Mouse (Mus musculus) ovary, postnatal 14 days (tissue): Measurements from ENCODE around the gene Grik3.

ENCODE experiments used
- DNase-seq: peaks from one replicate; pipeline ENCODE4 v3.0.0; 2022; ENCODE audit warnings: low spot score

Grik3 gene

DNA sequence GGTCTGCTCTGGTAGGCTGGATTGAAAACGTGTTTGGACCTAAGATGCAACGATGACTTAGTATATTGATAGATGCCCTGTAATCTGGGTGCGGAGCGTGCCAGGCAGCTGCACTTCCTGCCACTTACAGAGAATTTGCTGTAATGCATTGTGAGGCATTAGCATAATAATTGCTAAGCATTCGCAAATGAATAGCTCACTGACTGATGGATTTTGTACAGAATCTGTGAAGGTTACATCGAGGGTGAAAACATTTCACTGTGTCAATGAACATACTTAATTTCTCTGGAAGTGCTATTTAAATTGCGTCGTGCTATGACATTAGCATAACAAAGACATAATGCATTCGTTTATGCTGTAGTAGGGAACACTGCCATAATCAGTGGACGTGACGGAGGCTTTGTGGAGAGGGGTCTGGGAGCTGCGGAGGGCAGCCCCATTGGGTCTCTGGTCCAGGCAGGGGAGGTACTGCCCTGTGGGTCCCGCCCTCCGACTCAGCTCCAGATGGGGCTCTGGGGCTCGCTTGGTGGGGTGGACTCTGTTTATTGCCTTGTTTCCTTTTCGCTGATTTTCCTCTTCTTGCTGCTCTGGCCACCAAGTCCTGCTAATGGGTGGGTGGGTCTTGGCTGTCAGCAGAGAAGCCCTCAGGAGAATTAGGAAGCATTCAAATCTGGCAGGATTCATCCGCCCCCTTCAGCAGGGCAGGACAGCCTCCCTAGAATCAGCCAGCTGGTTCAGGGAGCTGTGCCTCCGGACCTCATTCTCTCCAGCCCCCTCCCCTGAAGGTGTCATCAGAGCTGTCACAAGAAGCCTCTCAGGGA is 54.7 kb downstream of the Grik3 start:
- no peak for DNase-seq

DNA sequence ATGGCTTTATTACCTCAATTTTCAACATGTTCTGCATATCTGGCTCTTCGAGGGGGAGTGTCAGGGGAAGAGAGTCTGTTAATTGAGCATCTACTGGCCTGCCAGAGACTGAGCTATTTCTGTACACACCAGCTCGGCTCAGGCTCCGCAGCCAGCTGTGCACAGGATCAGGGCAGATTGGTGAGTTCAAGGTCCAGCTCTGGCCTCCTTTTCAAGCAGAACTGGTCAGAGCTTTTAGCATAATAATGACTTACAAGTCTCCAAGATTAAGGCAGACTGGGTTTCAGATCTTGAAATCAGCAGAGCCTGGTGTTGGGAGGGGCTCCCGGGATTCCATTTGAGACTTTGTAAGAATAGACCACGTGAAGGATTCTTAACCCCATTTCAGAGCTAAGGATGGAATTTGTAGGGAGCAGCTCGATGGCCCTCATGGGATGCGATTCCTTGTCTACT is 55.3 kb downstream of the Grik3 start:
- DNase-seq = no peak

DNA sequence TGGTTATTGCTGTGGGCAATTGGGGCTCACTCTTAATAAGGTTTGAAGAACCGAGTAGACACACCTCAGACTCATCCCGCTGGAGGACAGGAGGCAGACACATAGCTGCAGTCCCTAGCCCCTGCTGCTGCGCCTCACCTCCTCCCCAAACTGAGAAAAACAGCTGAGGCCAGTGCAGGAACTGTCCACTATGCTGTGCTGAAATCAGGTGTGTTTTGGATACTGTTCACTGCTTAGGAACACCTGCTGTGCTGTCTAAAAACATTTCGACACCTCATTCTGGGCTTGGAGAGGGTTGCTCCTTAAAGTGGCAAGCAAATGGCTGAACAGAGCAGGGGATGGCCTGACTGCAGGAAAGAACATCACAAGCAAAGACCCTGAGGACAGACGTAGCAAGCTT is 57.7 kb downstream of the Grik3 start:
- no peak for DNase-seq

DNA sequence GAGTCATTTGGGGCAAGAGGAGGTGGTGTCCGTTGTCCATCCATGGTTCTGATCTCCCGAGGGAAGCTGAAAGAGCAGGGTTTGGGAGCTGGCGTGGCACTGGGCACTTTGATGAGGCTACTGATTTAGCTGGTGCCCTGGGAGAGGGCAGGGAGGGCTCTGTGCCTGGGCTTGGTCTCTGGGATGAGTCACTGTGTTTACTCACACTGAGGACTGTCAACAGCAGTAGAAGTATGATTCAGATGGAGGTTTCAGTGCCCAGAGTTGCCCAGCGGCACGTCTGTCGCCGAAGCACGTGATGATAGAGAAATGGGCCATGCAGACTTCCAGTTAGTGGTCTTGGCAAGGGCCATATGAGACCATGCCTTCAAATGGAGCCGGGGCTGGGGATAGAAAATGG is 63.3 kb downstream of the Grik3 start:
- DNase-seq = no peak

DNA sequence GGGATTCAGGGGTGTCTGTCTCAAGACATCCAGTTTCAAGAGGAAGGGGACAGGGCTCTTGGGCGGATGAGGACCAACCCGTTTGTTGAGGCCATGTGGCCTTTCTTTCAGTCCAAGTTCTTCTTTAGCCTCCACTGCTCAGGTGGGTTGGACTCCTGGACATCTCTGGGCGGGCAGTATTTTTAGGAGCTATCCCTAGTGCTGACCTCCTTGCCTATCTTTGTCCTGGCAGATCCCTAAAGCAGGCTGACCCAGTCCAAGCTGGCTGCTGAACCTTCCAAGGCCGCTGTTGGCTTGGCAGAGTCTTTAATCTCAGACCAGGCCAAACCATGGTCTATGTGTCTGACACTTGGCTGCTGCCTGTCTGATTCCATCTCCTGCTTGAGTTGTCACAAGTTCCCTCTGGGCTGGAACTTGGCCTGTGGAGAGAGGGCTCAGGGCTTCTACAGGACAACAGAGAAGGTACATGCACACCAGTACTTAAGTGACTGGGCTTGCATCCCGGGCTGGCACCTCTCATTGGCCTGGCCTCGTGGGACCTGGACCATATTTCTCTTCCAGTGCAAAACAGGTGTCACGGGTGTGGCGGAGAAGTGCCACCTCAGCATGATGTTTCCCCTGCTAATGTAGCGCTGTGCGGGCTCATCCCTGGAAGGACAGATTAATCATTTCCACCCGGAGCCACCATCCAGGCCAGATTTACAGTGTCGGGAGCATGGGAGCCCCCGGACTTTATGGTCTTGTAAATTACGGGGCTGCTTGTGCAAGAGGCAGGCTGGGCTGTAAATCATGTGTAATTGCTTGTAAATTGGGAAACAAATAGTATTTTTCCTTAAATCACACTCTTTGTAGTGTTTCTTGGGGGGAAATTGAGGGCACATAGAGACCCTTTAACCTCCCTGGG is 66.2 kb downstream of the Grik3 start:
- DNase-seq = no peak

DNA sequence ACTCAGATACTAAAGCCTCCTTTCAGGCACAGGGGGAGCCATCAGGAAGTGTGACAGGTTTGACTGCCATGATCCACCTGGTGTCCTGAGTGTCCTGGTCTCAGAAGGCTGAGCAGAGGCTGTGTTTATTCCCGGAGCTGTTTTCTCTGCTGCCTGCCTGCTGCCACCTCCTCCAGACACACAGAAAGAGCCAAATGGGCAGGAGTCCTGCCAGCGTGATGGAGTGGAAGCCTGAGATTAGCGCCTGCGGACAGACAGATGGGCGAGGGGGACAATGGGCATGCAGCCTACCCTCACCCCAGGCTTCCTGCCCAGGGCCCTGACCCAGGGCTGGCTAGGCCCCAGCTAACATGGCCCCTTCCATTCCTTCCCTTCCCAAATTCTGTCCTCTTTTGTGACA is 69.1 kb downstream of the Grik3 start:
- DNase-seq = no peak

DNA sequence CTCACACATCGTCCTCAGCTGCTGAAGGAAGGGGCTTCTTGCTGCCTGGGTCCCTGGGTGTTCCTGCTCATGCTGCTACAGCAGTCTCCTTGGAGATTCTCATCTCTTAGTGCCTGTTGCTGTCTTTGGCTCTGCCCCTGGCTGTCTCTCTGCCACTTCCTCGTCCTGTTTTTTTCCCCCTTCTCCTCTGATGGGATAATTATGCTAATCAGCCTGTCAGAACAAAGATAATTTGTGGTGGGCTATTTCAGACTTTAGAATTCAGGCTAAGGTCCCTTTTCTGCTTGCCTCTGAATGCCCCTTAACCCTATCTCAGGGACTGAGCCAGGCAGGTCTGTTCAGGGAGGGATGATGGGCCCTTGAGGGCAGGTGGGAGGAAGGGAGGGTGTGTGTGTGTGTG is 70.3 kb downstream of the Grik3 start:
- DNase-seq = no peak

DNA sequence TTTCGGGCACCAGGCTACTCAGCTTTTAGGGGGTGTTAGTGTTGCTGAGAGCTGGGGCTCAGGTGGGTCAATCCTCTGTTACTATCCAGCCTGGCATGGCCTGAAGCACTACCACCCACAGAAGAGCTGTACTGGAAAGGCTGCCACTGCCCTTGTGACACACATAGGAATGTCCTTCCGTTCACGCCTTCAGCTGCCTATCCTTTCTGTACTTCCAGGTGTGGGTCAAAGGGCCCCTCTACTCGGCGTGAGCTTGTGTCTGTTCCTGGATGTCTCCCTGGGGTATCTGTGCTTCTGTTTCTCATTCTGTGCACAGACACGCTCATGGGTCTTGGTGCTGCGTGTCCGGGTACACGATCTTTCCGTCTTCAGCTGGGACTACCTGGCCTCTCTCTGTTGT is 73.1 kb downstream of the Grik3 start:
- no peak for DNase-seq

DNA sequence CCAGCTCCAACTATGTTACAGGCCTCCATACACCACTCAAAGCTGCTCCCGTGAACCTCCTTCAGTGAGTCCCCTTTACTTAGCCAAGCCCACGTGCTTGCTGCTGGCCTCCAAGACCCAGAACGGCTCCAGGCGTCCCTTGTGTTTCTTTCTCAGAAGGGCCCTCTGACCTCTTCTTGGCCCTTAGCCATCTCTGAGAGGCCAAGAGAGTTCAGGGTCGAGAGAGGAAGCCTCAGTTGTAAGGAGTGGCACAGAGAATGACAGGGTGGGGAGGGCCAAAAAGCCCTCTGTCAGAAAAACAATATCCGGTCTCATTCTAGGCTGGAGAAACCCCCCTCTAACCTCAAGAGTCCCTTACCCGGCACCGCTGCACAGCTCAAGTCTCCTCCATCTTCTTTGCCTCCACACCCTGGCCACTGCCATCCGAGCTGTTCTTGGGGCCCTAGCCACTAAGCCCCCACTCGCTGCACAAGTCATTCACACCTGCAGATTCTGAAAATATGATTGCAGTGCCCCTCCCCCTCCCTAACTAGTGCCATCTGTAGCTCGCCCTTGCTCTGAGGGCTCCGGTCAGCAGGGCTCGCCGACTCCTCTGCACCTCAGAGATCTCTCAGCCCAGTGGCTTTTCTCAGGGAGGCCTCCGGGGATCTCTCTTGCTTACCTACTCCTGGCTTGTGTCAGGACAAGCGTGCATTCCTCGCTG is 73.7 kb downstream of the Grik3 start:
- no peak for DNase-seq

DNA sequence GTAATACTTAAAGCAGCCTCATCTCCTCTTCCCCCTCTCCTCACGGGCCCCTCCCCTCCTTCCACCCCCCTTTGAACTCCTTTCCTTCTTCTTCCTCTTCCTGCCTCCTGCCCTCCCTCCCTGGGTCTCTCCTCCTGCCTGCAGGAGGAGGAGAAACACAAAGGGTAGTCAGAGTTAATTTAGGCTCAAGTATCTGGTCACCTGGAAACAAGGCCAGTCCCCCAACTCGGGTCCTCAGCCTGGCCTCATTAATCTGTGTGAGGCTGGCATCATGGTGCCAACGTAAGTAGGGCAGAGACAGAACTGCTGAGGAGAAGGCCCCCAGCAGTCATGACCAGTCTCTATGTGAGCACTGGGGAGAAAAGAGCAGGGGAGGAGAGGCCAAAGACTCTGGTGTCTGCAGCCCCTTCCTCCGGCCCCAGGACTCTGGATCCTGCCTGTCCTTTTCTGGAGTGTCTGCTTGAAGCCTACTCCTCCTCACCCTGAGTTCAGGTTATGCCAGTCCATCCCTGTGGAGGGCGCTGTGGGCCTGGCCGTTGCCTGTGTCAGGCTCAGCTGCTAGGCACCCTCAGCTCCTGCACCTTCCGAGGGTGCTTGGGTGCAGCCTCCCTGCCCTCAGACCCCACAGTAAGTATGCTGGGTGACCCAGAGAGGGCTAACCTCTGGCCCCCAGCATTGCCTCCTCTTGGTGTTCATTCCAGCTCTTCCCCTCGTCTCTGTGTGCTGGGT is 75.4 kb downstream of the Grik3 start:
- DNase-seq = no peak

DNA sequence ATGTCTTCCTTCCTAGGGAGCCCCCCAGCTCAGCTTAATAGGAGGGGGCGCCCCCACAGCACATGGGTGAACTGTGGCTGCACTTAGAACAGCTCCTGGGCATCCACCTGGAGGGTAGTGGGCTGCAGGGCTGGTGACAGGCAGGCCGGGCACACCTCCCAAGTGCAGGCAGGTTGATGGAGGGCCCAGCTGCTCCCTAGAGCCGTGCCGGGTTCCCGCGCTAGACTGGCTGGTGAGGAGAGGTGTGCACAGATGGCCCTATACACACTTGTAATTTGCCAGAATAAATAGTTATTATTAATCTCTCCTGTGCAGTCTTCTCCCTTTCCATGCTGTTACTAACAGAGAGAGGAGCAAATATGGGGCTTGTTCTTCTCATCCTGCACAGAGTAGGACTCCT is 77.7 kb downstream of the Grik3 start:
- DNase-seq = no peak

DNA sequence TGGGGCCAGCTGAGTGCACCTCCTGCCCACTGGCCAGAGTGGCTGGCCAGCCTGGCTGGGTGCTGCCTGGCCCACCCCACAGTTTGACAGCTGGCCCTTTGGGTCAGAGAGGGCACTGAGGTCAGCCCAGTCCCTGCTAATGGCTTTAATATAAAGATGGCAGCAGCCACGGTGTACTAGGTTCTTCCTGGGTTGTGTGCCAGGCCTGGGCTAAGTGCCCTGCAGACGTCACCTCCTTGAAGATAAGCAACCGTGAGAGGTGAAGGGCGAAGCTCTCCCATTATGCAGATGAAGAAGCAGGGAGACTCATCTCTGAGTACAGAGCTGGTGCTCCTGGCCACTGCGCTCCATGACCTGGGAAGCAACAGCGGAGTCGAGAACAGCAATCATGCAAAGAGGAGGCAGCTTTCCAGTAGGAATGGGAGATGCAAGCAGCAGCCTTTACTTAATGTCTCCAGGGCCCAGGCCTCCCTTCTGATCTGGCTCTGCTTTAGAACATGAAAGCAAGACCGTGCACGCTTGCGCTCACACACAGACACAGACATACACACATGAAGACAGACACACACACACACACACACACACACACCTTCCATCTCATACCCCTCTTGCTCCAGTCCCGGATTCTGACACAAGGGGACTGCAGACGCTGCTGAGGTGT is 81.3 kb downstream of the Grik3 start:
- DNase-seq = no peak

DNA sequence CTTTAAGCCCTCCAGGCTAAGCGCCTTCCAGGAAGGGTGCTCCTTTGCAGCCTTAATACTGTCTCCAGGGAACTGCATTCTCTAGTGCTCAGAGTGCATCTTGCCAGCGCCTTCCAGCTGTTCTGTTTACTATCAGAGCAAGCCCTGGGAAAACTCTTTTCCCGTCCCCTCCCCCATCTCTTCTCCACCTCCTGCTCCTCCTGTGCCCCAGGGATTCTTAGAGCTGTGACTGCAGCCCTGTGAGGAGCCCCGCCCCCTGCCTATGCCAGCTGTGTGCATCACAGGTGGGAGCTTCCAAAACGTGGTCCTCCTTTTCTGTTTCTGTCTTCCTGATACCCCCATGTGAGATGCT is 81.8 kb downstream of the Grik3 start:
- DNase-seq = no peak

DNA sequence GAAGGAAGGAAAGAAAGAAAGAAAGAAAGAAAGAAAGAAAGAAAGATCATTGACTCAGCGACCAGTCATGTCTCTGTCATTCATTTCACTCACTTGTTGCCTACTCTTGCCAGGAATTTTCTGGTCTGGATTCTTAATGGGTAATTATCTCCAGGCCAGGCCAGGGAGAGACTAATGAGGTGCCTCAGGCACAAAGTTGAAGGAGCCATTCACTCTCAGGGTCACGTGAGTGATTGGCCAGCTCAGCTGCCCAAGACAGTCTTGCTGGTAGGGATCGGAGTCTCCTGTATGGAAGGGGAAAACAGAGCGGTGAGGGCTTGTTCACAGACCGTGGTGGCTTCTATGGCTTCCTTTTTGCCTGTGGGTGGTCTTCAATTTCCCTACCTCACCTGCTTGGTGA is 82.5 kb downstream of the Grik3 start:
- no peak for DNase-seq

DNA sequence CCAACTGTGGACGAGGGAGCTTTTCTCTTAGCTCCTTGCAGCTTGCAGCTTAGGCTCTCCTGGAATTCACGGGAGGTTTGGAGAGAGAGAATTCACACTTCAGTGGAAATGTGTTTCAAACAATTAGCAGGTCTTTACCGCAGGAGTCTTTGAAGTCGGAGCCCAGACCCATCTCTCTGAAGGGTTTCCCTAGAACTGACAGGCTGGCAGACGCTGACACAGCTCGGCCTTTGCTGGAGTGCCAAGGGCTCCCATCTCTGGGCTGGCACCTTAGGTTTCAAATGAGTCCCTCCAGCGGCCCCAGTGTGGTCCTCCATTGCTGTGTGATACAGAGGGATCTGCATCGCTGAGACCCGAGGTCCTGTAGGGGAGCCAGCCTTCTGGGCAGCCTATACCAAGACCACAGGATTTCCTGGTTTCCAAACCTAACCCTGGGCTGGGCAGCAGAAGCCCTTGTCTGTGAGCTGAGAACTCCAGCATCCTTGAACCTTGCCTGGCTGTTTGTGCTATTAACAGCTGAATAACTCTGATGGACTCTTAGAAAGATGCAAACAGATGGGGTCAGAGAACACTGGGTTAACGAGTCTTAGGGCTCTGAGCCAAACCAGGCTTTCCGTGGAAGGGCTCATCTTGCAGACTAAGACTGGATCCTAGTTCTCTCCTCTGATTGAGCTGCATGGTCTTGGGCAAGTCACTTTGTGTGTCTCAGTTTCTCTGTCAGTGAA is 83.6 kb downstream of the Grik3 start:
- no peak for DNase-seq

DNA sequence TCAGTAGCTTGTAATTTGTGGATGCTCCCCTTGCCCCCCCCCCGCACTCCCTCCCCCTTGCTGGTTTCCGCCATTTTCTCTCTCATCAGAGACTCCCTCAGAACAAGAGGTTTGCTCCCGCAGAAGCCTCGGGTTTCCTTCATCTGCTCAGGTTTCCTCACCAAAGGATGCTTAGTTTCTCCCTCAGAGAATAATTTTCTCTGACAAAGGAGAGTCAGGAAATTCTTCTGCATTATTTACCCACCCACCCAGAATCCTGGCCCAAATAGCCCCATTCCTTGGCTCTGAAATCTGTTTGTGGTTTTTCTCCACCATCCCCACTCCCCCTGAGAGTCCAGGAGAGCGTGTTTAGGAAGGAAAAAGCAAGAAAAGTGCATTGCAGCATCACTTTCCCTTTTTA is 89.8 kb downstream of the Grik3 start:
- DNase-seq = no peak

DNA sequence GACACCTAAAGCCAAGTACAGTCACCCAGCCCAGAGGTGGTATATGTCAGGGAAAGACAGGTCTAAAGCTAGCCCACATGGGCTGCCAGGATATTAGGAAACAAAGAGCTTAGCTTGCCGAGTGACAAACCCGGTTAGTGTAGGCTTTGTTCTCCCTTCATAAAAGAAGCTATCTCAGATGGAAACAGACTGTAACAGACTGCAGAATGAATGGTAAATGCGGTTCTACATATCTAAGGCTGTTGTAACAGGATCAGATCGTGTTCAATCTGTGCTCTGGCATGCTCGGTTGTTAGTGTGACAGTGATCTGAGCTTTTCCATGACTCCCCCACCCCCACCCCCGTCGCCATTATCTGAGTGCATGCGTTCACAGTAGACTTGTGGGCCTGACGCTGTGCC is 92.8 kb downstream of the Grik3 start:
- no peak for DNase-seq

DNA sequence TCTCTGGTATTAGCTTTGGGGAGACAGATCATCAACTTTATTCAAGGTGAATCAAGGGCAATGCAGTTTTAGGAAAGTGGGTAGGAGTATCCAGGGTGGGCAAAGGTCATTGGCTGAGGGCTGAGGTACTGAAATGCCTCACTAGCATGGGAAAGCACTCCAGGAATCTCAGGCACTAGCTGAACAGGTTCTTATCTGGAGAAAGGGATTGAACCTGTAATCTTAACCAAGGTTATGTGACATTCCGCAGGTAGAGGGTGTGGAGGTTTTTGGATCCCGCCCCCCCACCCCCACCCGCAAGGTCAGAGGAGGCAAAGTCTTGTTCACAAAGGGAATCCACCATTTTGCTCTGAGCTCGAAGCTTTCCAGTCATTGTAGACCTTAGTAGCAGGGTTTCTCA is 93.4 kb downstream of the Grik3 start:
- DNase-seq = no peak

DNA sequence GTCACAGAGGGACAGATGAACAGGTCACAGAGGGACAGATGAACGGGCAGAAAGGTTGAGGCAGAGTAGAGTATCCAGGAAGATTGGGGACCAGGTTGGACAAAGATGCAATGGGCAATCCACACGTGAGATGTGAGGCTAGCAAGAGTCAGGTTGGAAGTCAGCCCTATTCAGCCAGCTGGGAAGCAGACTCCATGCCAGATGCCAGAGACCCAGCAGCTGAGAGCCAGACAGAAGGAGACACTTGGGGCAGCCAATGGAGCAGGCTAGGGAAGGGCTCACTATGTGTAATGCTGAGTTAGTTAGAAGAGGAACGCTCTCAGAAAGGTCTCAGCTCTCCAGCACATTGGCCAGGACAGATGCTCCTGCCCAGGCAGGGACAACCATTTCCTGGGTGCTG is 94.2 kb downstream of the Grik3 start:
- DNase-seq = no peak

DNA sequence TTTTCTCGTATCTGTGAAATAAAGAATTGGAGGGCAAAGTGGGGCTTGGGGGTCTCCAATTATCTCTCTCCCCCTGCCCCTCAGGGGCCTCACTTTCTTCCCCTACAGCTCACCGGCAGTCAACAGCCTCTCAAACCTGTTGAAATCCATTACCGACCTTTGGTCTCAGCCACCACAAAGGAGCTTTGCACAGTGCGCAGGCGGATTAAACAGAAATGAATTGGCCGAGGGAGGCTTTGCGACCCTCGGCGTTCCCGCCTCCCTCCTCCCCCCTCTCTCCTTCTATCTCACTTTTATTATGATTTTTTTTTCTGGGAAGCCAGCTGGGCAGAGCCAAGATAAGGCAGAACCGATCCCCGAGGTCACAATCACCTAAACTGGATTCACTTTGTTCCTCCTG is 97.1 kb downstream of the Grik3 start:
- no peak for DNase-seq
